Mouse (Mus musculus) hindbrain, postnatal 0 days (tissue): ENCODE measurements around the gene Ckap2l. TPM values are rescaled to one million over a fixed set of nuclear protein-coding genes. Genes with fewer than 3 reads are reported as not detected.
A peak's percentile ranks its signal among the peaks of the same experiment; 100 is the strongest.

Experiments
- ATAC-seq: fragments of 200-750 bp; cut with Nextera tagmentation; 2 replicates; pipeline ENCODE4 v1.8.0; 2017; ENCODE audit warnings: mild to moderate bottlenecking, moderate TSS enrichment, moderate library complexity
- DNase-seq: peaks from one replicate; pipeline ENCODE4 v3.0.0-alpha.2; 2015; ENCODE audit warnings: low spot score
- H3K27ac ChIP-seq: fragments of 300-500 bp; sonication (generic); 2 replicates; pipeline ENCODE4 v1.5.1; 2014; ENCODE audit warnings: mild to moderate bottlenecking
- H3K27me3 ChIP-seq: fragments of 300-500 bp; sonication (generic); 2 replicates; pipeline ENCODE4 v1.6.1; 2014; ENCODE audit warnings: low read length, mixed read lengths; ENCODE audit not compliant: insufficient read depth
- H3K36me3 ChIP-seq: fragments of 300-500 bp; sonication (generic); 2 replicates; pipeline ENCODE4 v1.6.1; 2014; ENCODE audit warnings: low read length, mixed read lengths; ENCODE audit not compliant: insufficient read depth
- H3K4me1 ChIP-seq: fragments of 300-500 bp; sonication (generic); 2 replicates; pipeline ENCODE4 v1.6.1; 2014; ENCODE audit warnings: antibody characterized with exemption, low read length, mixed read lengths; ENCODE audit not compliant: insufficient read depth
- H3K4me2 ChIP-seq: fragments of 300-500 bp; sonication (generic); 2 replicates; pipeline ENCODE4 v1.6.1; 2014; ENCODE audit warnings: low read depth, mild to moderate bottlenecking, low read length, moderate library complexity, mixed read lengths
- H3K4me3 ChIP-seq: fragments of 300-500 bp; sonication (generic); 2 replicates; pipeline ENCODE4 v1.5.1; 2014; ENCODE audit warnings: low read length
- H3K9ac ChIP-seq: fragments of 300-500 bp; sonication (generic); replicated peaks from 2 replicates; pipeline ENCODE4 v1.6.1; 2014; ENCODE audit warnings: mild to moderate bottlenecking, low read length, moderate library complexity, mixed read lengths
- H3K9me3 ChIP-seq: fragments of 300-500 bp; sonication (generic); 2 replicates; pipeline ENCODE4 v1.6.1; 2016; ENCODE audit warnings: low read length, mixed read lengths
- CTCF ChIP-seq: IDR thresholded peaks from 2 replicates; pipeline ENCODE4 v1.5.1; 2016; ENCODE audit warnings: antibody characterized with exemption, control low read depth, low read depth
- WGBS: fragments of 180-500 bp; shearing (Covaris S2); extraction: QIAGEN DNeasy Blood & Tissue Kit; methylation state at CpG from one replicate; pipeline ENCODE4 v1.1.7; 2014; 5-methylcytosine and 5-hydroxymethylcytosine counted together
- polyA plus RNA-seq: library from polyadenylated mRNA; unstranded; fragments of >200 nt; fragmentation: Nextera tagmentation; extraction: Ambion mirVana; gene quantifications from 2 replicates; pipeline ENCODE4 v1.2.1, GENCODE M21; 2015
- total RNA-seq: library from RNA; depleted of rRNA; stranded (reverse); fragments of >200 nt; gene quantifications from 2 replicates; pipeline ENCODE4 v1.2.3, GENCODE M21; 2014

The Ckap2l gene
- total and polyA plus RNA-seq, 2 experiments from 2014 or later, result 8.9 to 9.7 TPM

GRCm38 (mm10) chr2:129297589-129297982 is 574 bp upstream of the Ckap2l start:
- Histone ChIP-seq H3K9ac (peak overlapping the region; percentile 66), H3K4me2 (peak overlapping the region; percentile 80), H3K27me3 (no peaks in the 10 kb centered on the region), H3K36me3 (no peaks in the 10 kb centered on the region), H3K4me3 (peak overlapping the region; percentile 78), H3K27ac (peak overlapping the region; percentile 96), H3K4me1 (peaks cover 12% of the 10 kb centered on the region; the same call in 1 of the 2 replicates), H3K9me3 (no peaks in the 10 kb centered on the region)
- DNase-seq, result peak; percentile 69
- ATAC-seq, result peak; percentile 76
- 2% methylated on average over 10 of the region's 10 CpGs for WGBS
- TF ChIP-seq CTCF, result no peak

GRCm38 (mm10) chr2:129296086-129296485 is 926 bp downstream of the Ckap2l start:
- 42% methylated on average over 5 of the region's 5 CpGs for WGBS
- no peaks in the 10 kb centered on the region for H3K36me3 ChIP-seq
- peak overlapping the region; percentile 80 for H3K4me2 ChIP-seq
- H3K9me3 ChIP-seq, result no peaks in the 10 kb centered on the region
- no peak for ATAC-seq
- H3K27me3 ChIP-seq, result no peaks in the 10 kb centered on the region
- H3K27ac ChIP-seq, result no peak overlapping the region
- H3K9ac ChIP-seq, result no peak overlapping the region
- peak overlapping the region; percentile 78 for H3K4me3 ChIP-seq
- DNase-seq, result no peak
- no peak for TF ChIP-seq CTCF
- peaks cover 12% of the 10 kb centered on the region; the same call in 1 of the 2 replicates for H3K4me1 ChIP-seq

GRCm38 (mm10) chr2:129295075-129295474 is 1.9 kb downstream of the Ckap2l start:
- WGBS, result 88% methylated on average over 5 of the region's 5 CpGs
- Histone ChIP-seq H3K9me3 (no peaks in the 10 kb centered on the region), H3K27ac (no peak overlapping the region), H3K9ac (no peak overlapping the region), H3K36me3 (no peaks in the 10 kb centered on the region), H3K4me2 (no peak overlapping the region), H3K27me3 (no peaks in the 10 kb centered on the region), H3K4me3 (no peak overlapping the region), H3K4me1 (peaks cover 12% of the 10 kb centered on the region; the same call in 1 of the 2 replicates)
- TF ChIP-seq CTCF, result no peak
- DNase-seq (no peak), ATAC-seq (no peak)

GRCm38 (mm10) chr2:129273823-129274222 is 23.2 kb downstream of the Ckap2l start:
- H3K9ac ChIP-seq, result no peak overlapping the region
- no peaks in the 10 kb centered on the region for H3K36me3 ChIP-seq
- H3K4me2 ChIP-seq, result no peak overlapping the region
- TF ChIP-seq CTCF, result no peak
- WGBS, result 98% methylated on average over 5 of the region's 5 CpGs
- ATAC-seq (no peak), DNase-seq (no peak)
- no peaks in the 10 kb centered on the region for H3K27me3 ChIP-seq
- H3K9me3 ChIP-seq, result no peaks in the 10 kb centered on the region
- H3K4me1 ChIP-seq, result no peaks in the 10 kb centered on the region
- no peak overlapping the region for H3K27ac ChIP-seq
- H3K4me3 ChIP-seq, result no peak overlapping the region

GRCm38 (mm10) chr2:129270621-129271020 is 26.4 kb downstream of the Ckap2l start:
- H3K36me3 ChIP-seq, result no peaks in the 10 kb centered on the region
- H3K4me1 ChIP-seq, result no peaks in the 10 kb centered on the region
- H3K27ac ChIP-seq, result no peak overlapping the region
- DNase-seq, result no peak
- no peak overlapping the region for H3K4me2 ChIP-seq
- H3K27me3 ChIP-seq, result no peaks in the 10 kb centered on the region
- H3K4me3 ChIP-seq, result no peak overlapping the region
- 92% methylated on average over 7 of the region's 9 CpGs for WGBS
- no peak for TF ChIP-seq CTCF
- H3K9ac ChIP-seq, result no peak overlapping the region
- H3K9me3 ChIP-seq, result no peaks in the 10 kb centered on the region
- ATAC-seq, result no peak

GRCm38 (mm10) chr2:129269986-129270385 is 27.0 kb downstream of the Ckap2l start:
- no peak for DNase-seq

GRCm38 (mm10) chr2:129269161-129269643 is 27.8 kb downstream of the Ckap2l start:
- Histone ChIP-seq H3K4me3 (no peak overlapping the region), H3K9ac (no peak overlapping the region), H3K27me3 (no peaks in the 10 kb centered on the region), H3K4me2 (no peak overlapping the region), H3K27ac (no peak overlapping the region), H3K9me3 (no peaks in the 10 kb centered on the region), H3K36me3 (no peaks in the 10 kb centered on the region), H3K4me1 (no peaks in the 10 kb centered on the region)
- DNase-seq, result no peak
- ATAC-seq, result no peak
- WGBS, result 95% methylated on average over 12 of the region's 12 CpGs
- no peak for TF ChIP-seq CTCF

More at GRCm38 (mm10) chr2:129269986-129270385, 27.0 kb downstream of the Ckap2l start:
- no peak for ATAC-seq
- Histone ChIP-seq H3K4me3 (no peak overlapping the region), H3K4me1 (no peaks in the 10 kb centered on the region), H3K9ac (no peak overlapping the region), H3K27me3 (no peaks in the 10 kb centered on the region), H3K27ac (no peak overlapping the region), H3K4me2 (no peak overlapping the region), H3K9me3 (no peaks in the 10 kb centered on the region), H3K36me3 (no peaks in the 10 kb centered on the region)
- 89% methylated on average over 5 of the region's 5 CpGs for WGBS
- no peak for TF ChIP-seq CTCF
